Mouse (Mus musculus): ENCODE results near the gene Smyd3.

Gene Smyd3

DNA sequence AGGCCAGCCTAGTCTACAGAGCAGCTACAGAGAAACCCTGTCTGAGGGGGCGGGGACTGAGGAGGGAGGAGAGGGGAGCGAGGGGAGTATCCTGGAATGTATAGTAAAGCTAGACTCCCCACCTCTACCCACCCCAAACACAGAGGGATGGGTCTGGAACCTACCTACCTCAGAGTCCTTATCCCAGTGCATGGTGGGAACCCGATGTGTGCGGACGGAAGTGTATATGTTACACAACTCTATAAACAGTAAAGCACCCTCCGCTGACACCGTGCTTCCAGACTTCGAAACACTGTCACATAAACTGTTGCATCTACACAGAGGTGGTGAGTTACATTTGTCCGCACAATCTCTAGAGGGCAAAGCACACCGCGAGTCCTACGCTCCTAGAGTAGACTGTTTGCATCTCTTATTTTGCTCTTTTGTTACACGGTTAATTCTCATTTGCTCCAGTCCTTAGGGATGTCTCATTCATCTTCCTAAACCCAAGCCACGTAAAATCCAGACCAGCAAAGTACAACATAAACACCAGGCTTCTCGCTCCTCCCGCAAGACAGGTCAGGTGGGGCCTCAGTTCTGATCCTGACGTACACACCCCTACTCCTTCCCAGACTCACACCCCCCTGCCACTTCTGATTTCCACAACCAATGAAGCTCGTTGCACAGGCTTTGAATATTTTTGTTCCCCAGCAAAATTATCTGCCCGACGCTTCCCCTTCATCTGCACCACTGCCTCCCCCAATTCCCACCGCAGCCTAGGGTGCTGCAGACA lies 714 bp downstream of the Smyd3 start:
- DNase-seq (ENCODE audit: low read depth), result peak; percentile 63

DNA sequence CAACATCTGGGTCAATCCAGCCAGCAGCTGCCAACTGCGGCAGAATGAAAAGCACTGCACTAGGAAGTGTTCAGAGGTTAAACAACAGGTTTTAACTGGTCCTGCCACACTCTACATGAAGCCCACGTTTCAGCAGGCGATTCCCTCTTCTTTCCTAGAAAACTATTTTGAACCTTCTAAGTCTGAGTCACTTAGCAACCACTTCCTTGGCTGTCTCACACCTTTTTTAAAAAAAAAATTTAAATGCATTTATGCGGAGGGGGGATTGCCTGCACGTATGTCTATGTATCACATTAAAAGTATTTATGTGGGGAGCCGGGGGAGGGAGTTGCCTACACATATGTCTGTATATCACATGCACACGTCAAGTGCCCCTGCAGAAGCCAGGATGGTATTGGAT lies 5.9 kb downstream of the Smyd3 start:
- DNase-seq (ENCODE audit: low read depth), result no peak

GRCm38 (mm10) chr1:179510546-179511340 lies 7.1 kb downstream of the Smyd3 start:
- DNase-seq (ENCODE audit: low read depth), result no peak

- DNase-seq (ENCODE audit: low read depth), result peak; percentile 75
Measured at GRCm38 (mm10) chr1:179506530-179507315, 11.1 kb downstream of the Smyd3 start.

DNA sequence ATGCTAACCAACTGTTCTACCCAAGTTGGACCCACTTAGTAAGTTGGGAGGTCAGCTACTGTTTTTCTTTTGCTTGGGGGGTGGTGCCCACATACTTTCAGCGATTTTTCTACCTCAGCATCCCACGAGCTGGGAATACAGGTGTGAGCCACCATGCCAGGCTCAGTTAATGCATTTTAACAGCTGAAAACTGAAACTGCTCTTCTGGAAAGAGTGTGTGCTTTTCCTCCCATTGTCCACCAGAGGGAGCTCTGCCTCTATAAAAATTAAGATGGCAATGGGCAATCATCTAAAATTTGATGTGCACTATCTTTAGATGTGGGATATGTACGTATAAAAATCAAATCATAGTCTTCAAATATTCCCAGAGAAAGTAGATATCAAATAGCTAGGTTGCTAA lies 15.3 kb downstream of the Smyd3 start:
- peak; percentile 67 for DNase-seq (ENCODE audit: low read depth)

DNA sequence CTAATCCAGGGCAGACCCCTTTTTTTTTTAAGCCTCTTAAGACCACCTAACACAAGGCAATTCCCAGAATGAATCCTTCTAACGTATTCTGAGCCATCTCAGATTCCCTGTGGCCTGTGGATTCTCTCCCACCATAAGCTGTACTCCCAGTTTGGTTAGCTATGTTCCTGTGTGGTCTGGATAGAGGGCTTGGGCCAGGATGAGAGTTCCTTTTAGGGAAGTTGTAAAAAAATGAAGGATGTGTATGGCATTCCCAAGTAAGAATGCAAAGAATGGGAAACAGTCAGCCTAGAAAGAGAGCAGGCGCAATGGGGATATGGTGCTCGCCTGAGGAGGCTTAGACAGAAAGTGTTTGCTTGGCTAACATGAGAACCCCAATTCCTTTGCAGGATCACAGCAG lies 18.6 kb downstream of the Smyd3 start:
- no peak for DNase-seq (ENCODE audit: low read depth)

GRCm38 (mm10) chr1:179492908-179493307 lies 24.9 kb downstream of the Smyd3 start:
- DNase-seq (ENCODE audit: low read depth), result no peak

DNA sequence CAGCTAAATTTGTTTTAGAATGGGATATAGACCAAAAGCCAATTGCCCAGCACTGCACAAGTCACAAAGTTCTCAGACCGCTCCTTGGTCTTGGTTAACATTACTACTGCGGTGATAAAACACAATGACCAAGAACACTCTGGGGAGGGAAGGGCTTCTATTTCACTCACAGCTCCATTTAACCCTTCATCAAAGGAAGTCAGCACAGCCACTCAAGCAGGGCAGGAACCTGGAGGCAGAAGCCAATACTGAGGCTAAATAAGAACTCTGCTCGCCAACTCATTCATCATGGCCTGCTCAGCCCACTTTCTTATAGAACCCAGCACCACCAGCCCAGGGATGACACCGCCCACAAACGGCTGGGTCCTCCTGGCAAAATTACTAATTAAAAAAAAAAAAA lies 29.3 kb downstream of the Smyd3 start:
- DNase-seq (ENCODE audit: low read depth), result no peak

- no peak for DNase-seq (ENCODE audit: low read depth)
Measured at GRCm38 (mm10) chr1:179487990-179488389, 29.9 kb downstream of the Smyd3 start.

- no peak for DNase-seq (ENCODE audit: low read depth)
Measured at GRCm38 (mm10) chr1:179487238-179487637, 30.6 kb downstream of the Smyd3 start.

DNA sequence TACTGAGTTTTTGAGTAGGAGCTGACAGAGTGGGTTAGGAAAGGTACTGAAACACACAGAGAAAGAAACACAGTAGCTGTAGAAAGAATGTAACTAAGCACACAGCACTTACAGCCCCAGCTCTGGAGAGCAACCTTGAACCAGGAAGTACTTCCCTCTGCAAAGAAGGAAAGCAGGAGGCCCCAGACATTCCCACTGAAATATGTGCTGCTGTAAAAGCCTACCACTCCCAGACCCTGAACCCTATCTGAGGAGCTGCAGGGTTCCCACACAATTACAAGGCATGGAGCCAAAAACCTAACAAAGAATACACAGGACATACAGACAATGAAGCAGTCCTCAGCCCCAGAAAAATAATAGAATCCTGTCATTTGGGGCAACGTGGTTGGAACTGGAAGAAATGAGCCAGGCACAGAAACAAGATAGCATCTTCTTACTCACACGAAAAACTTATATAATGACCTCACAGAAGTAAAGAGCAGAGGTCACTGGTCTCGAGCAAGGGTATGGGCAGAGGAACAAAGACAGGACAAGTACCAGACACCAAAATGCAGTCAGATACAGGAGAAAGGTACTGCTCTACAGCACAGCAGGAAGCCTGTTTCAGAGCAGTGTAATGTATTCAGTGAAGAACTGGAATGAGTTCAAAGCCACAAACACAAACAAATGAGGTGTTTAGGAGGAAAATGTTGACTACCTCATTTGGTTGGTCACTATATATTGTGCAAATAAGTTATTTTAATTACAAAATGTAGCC lies 31.9 kb downstream of the Smyd3 start:
- DNase-seq (ENCODE audit: low read depth), result no peak

GRCm38 (mm10) chr1:179480862-179481261 lies 37.0 kb downstream of the Smyd3 start:
- DNase-seq (ENCODE audit: low read depth), result no peak

- DNase-seq (ENCODE audit: low read depth), result peak; percentile 71
Measured at GRCm38 (mm10) chr1:179477157-179477902, 40.5 kb downstream of the Smyd3 start.

DNA sequence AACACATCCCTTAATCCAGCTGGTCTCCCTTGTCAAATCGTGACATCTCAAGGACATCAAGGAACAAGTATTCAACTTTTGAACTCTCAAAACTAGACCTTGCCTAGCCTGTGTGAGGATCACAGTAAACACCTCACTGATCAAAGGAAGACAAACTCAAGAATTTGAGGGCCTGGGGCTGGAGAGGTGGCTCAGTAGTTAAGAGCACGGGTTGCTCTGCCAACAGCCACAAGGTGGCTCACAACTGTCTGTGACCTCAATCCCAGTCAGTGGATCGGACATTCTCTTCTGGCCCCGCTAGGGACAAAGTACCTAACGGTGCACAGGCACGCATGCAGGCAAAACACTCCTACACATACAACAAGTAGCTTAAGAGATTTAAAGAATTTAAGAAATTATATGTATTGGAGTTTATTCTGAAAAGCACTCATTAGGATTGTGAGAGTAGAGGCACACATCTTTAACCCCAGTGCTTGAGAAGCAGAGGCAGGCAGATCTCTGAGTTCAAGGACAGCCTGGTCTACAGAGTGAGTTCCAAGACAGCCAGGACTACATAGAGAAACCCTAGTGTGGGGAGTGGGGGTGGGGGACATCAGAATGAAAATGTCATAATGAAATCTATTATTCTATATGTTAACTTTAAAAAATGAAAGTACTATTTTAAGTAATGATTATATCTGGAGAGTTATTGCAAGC lies 41.2 kb downstream of the Smyd3 start:
- peak; percentile 10 for DNase-seq (ENCODE audit: low read depth)

DNA sequence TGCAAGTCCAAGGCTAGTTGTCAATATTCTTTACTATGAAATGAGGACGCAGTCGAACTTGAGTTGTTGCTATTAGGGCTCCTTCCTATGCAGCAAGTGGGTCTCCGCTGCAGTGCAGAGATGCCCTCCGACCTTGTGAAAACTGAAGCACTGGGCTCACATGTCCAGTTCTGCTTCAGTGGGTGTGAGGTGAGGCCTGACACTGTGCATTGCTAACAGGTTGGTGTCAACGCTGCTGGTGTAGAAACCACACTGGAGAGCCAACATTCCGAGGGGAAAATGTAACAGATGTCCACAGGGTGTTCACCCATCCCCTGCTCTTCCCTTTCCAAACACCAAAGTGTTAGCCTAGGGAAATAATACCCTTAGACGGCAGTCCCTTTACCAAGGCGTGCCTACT lies 43.1 kb downstream of the Smyd3 start:
- no peak for DNase-seq (ENCODE audit: low read depth)

DNA sequence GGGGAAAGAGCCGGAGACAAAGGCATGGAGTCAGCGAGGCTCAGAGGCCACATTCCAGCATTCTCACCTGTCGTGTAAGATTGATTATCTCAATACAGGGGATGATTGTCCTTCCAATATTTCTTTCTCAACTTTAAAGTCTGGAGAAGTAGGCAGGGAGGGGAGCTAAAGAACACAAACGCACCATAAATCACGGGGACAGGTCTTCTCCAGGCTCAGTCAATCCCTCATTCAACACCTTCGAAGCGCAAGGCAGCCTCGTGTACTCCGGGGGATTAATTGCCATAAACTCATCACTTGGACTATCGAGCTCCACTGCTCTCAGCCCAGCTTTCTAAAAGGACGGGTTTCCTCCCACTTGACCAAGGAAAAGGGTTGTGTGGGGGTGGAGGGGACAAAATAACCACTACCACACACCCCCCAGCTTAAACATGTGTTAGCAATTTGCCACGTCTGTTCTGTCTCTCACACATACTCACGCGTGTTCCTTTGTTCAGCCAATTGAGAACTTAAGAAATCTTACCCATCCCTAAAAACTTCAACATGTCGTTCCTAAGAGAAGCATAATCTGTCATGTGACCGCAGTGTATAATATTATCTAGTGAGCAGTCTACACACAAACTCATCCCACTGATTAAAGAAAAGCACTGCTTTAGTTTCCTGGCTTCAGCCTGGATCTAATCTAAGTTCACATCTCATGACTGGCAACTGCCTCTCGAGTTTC lies 43.8 kb downstream of the Smyd3 start:
- DNase-seq (ENCODE audit: low read depth), result no peak

- DNase-seq (ENCODE audit: low read depth), result no peak
Measured at GRCm38 (mm10) chr1:179467970-179468369, 49.9 kb downstream of the Smyd3 start.

DNA sequence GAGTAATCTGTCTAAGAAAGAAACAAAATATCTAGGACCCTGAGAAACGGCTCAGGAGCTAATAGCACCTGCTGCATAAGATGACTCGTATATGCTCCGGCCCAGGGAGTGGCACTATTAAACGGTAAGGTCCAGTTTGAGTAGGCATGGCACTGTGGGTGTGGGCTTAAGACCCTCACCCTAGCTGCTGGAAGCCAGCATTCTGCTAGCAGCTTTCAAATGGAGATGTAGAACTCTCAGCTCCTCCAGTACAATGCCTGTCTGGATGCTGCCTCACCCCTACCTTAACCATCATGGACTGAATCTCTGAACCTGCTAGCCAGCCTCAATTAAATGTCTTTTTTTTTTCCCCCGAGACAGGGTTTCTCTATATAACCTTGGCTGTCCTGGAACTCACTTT lies 55.5 kb downstream of the Smyd3 start:
- DNase-seq (ENCODE audit: low read depth), result no peak

GRCm38 (mm10) chr1:179461019-179461814 lies 56.6 kb downstream of the Smyd3 start:
- DNase-seq (ENCODE audit: low read depth), result no peak

All from naive thymus-derived CD4-positive, alpha-beta T cell, adult 2 months (primary cell).